Mouse (Mus musculus) cerebellum, adult 11 months (tissue): Measurements from ENCODE around the gene Mrpl38.
"Not testable (repeated sequence)": the region's sequence is repeated elsewhere in the genome, so short reads cannot be mapped to it uniquely, and the experiment has no call there.

Experiments
- DNase-seq: peaks from one replicate; pipeline ENCODE4 v3.0.0; 2022

The Mrpl38 gene

GRCm38 (mm10) chr11:116143468-116143867 lies 4.8 kb upstream of the Mrpl38 start:
- DNase-seq, result no peak

- no peak for DNase-seq
Measured at GRCm38 (mm10) chr11:116142211-116142991, 3.7 kb upstream of the Mrpl38 start.

GRCm38 (mm10) chr11:116138096-116138467 lies 586 bp downstream of the Mrpl38 start:
- no peak for DNase-seq

DNA sequence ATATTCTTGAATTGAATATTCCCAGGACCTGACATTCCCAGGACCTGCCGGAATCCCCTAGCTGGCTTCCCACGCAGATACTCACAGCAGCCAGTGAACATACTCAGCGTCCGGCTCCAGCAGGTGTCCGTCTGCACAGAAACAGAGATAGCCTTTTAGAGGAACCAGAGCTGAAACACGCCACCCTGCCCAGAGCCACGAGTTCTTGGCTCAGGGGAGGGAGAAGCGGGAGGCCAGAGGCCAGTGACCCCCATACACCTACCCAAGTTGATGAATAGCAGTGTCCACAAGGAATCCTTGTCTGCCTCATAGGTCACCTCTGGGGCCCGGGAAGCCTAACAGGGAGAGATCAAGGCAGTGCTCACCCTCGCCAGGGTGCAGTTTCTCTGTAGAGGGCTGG lies 4.5 kb downstream of the Mrpl38 start:
- no peak for DNase-seq

DNA sequence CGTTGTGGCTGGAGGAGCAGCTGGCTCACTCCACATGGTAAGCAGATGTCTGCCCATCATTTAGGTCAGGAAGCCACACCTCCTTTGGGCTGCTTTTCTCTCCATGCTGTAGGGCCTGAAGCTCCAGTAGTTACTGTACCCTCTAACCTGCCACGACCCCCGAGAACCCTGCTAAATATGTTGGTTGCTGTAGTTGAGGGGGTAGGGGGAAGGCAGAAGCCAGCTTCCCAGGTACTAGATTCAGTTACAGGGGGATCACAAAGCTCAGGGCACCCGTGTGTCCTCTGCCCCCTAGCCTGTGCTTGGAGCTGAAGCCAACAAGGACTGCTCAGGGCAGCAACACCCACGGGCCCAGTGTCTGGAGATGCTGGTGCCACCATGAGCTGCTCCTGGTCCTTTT lies 5.2 kb downstream of the Mrpl38 start:
- no peak for DNase-seq

GRCm38 (mm10) chr11:116132366-116133333 lies 6.0 kb downstream of the Mrpl38 start:
- DNase-seq, result peak; percentile 41

- DNase-seq, result peak; percentile 25
Measured at GRCm38 (mm10) chr11:116131349-116132170, 7.1 kb downstream of the Mrpl38 start.

DNA sequence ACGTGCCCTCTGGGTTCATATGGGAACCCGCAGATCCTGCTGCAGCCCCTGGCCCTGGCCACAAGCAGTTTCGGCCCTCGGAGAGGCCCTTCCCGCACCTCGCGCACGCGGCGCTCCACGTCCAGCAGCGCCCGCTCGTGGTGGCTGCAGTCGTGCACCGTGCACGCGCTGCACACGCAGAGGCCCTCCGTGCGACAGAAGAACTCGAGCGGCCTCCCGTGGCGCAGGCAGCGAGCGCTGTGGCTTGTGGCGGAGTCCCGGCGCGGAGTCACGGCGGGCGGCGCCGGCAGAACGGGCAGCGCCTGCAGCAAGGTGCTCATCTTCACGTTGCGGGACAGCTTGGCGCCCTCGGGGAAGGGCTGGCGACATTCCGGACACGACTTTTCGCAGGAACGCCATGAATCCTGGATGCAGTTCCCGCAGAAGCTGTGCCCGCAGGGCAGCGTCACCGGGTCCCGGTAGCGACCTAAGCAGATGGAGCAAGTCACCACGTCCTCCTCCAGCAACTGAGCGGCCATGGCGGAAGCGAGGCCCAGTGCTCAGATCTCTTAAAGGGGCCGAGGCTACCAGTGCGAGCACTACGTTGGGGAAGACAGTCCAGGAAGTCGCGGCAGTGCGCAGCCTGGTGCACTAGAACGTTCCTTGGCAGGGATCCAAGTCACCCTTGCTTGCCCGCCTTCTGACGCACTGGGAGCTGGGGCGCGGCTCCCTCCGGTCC lies 8.0 kb downstream of the Mrpl38 start, which contains the start of gene Trim65:
TSS of gene Trim65 (minus strand) at position 641 of the 718 bp plus-strand sequence.
- DNase-seq, result peak; percentile 80

DNA sequence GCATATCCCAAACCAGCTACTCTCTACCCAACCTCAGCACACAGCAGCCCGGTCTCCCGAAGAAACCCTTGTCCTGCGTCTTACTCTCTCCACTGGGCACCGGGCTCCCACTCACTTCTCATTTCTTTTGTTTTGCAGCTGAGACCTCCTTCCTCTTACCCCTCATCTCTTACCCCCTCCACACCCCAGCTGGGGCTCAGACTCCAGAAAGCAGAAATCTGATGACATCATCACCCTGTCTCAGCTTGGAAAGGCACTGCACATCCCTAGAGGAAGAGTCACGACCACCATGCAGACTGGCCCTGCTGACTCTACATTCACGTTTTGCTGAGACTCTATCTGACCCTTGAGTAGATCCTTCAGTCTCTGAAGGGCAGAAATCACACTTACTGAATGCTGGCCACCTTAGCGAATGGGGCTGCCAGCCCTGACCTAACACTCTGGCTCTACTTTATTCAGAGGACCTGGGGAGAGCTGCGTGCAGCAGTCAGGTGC lies 8.6 kb downstream of the Mrpl38 start:
- DNase-seq, result no peak

- no peak for DNase-seq
Measured at GRCm38 (mm10) chr11:116129091-116129790, 9.4 kb downstream of the Mrpl38 start.

- DNase-seq, result peak; percentile 21
Measured at GRCm38 (mm10) chr11:116127986-116128385, 10.7 kb downstream of the Mrpl38 start.

DNA sequence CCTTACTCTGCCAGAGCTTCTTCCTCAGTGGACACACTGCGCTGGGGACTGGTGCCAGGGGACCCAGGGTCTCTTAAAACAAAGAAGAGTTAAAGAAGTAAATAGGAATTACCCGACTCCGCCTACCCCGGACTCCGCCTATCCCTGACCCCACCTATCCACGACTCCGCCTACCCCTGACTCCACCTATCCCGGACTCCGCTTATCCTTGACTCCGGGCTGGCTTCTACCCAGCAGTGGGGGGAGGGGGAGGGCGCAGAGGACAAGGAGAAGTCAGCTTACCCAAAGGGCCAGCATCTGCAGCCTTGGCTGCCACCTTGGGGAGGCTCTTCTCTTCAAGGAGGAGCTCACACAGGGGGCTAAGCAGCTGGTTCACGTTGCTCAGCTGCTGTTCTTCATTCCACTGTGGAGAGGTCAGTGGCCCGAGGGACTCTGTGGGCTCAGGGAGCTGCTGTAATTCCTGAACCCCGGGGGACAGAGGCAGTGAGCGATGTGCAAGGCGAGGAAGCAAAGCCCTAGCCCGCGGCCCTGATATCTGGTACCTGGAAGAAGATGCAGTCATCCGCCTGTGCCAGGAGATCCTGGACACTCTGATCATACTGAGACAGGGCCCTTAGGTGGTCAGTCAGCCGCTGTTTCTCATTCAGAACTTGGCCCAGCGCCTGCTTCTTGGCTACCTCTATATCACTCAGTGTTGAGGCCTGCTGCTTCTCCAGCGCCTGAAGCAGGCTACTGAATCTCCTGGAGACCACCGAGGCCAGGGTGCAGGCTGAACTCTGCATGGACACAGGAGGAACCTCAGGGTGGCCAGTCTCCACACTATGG lies 11.3 kb downstream of the Mrpl38 start, which contains the start of gene Trim47:
TSS of gene Trim47 (minus strand) at position 55 of the 825 bp plus-strand sequence.
- peak; percentile 29 for DNase-seq

DNA sequence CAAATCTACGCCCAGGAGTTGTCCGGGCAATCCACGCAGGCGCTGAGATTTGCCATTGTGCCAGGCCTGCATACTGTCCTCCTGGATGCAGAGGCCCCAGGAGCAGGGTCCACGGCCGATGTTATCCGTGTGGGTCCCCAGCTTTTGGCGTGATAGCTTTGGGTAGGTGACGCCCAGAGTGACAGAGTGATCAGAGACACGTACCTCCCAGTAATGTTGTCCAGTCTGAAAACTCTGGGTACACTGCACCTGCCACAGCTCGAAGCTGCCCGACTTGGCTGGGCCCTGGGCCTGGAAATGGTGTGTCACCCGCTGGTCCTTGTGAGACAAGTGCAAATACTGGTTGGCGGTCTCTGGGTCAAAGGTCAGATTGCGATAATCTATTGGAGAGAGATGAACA lies 12.4 kb downstream of the Mrpl38 start:
- no peak for DNase-seq

- not testable (repeated sequence) for DNase-seq
Measured at GRCm38 (mm10) chr11:116121731-116122245, 16.9 kb downstream of the Mrpl38 start.

- no peak for DNase-seq
Measured at GRCm38 (mm10) chr11:116117819-116118218, 20.8 kb downstream of the Mrpl38 start.

DNA sequence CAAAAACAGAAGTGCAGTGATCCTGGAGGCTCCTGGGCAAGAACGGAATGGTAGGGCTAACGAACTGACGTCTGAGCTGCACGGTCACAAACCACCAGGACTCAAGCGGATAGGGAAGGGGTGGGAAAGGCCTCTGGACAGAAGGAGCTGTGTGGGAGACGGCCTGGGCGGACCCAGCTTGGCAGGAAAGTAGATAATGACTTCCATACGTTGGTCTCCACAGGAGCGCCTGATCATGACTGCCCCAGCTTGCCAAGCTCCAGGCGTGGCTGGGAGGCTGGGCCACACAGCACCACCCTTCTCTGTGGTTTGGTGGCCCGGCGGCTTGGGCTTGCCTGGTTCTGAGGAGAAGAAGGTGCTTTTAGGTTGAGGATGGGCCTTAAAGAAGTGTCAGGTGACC lies 21.4 kb downstream of the Mrpl38 start:
- DNase-seq, result no peak

DNA sequence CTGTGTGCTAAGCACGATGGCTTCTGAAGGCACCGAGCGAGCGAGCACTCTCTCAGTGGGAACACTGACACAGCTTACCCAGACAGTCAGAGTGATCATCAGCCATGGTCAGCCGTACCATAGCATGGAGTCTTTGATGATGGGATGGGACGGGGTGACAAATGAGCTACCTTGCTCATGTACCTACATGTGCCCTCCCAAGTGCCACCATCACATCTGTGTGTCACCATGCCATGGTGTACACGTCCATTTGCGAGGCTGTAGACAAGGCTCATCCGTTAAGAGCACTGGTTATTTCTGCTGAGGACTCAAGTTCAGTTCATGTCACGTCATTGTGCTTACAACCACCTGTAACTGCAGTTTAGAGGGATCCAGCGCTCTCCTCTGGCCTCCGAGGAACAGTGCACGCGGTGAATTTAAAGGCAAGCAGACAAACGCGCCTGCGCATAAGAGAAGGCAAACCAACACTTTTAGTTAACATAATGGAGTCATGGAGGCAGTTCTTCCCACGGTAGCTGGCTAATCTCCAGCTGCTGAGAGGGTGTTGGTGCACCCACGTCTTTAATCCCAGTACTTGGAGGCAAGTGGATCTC lies 27.0 kb downstream of the Mrpl38 start:
- no peak for DNase-seq

GRCm38 (mm10) chr11:116111067-116111466 lies 27.6 kb downstream of the Mrpl38 start:
- no peak for DNase-seq

DNA sequence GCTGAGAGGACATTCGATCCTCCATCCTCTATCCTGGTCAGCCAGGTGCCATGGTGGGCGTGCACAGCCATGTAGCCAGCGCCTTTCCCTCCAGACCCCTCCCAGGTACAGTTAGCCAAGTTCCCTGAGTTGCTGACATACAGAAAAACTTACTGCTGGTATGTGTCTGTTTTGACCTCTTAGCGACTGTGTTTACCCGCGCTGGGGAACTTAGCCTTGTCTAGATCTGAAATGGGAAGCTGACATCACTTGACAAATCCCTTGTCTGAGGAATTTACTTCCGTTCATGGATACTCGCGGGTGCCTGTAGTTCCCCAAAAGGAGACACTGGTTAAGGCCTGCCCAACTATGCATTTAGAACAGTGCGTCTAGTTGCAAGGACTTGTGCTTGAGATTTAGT lies 28.1 kb downstream of the Mrpl38 start:
- no peak for DNase-seq

- no peak for DNase-seq
Measured at GRCm38 (mm10) chr11:116110131-116110530, 28.5 kb downstream of the Mrpl38 start.
